Mouse (Mus musculus) spleen, postnatal 10 days (tissue): ENCODE results near the gene Sh3rf1.

Source experiments
- DNase-seq, 2 experiments: peaks; one replicate each; pipeline ENCODE4 v3.0.0; 2021 to 2022; ENCODE audit warnings: low spot score in 2 of 2

Sh3rf1 gene

DNA sequence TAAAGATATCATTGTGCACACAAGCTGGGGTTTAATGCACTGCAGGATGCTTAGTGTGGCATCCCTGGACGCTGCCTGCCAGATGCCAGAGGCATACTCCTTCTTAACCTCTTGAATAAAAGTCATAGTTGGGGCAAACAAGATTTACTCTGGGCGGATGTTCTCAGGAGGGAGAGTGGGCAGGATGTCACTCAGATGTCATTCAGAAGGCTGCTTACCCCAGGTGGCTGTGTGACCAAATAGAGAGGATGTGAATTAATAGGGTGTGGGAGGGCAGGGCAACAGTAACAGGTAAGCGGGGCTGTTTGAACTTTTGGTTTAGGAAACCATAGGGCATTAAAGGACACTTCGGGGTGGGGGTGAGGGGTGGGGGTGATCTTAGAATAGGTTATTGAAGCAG, 37.7 kb downstream of the Sh3rf1 start:
- DNase-seq, result no peak

GRCm38 (mm10) chr8:61263691-61264090, 40.0 kb downstream of the Sh3rf1 start:
- no peak for DNase-seq

GRCm38 (mm10) chr8:61264881-61265280, 41.2 kb downstream of the Sh3rf1 start:
- DNase-seq, result no peak

DNA sequence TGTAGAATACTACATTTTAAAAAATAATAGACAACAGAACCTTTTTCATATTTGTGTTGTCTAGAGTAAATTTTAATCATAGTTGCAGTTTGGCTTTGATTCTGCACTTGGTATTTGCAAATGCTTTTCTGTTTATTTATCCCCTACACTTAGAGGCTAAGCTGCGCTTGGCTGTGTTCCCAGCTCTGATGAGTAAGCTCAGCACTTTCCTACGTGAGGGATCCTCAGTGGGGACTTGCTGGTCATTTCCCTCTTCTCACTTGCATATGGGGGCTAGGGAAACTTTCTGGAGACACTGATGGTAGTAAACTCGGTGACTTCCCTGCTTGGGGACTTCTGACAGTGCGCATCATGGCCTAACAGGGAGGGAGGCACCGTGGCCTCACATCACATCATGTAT, 41.7 kb downstream of the Sh3rf1 start:
- DNase-seq, result no peak

GRCm38 (mm10) chr8:61267061-61267460, 43.4 kb downstream of the Sh3rf1 start:
- no peak for DNase-seq

DNA sequence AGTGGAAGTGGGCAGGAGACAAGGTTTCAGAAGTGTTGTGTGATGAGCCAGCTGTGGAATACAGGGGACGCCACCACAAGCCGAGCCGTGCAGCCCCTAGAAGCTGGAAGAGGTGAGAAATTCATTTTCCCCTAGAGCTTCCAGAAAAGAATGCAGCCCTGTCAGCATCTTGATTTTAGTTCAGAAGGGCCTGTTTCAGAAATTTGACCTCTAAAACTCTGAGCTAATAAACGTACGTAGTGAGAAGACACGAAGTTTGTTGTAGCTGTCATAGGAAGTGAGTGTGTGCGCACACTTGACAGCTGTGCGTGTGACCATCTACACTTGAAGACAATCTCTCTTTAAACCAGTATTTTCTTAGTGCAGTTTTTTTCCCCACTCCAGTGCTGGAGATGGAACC, 44.0 kb downstream of the Sh3rf1 start:
- no peak for DNase-seq

DNA sequence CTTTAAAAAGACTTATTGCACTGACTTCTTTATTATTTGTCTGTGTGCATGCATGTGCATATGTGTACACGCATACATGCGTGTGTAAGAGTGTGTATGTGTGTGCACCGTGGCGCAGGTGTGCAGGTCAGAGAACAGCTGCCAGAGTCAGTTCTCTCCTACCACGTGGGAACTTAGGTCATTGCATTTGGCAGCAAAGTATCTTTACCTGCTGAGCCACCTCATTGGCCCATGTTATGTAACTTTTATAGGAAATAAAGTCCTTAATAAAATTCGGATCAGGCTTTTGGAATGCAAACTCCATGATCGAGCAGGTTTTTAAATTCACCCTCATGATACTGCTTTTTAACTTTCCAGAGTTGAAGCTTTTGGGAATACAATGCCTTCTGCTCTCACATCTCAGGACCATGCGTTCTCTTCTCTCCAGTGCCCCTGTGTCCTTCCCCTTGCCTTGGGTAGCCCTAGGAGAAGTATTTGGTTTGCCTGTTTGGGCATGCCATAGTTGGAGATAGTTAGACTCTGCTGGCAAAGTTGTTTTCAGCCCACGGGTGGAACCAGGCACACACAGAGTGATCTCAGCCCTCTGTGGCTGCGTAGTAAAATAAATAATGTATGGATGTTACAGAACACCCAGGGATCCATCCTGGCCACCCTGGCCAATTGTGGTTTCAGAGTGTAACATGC, 44.7 kb downstream of the Sh3rf1 start:
- no peak for DNase-seq

DNA sequence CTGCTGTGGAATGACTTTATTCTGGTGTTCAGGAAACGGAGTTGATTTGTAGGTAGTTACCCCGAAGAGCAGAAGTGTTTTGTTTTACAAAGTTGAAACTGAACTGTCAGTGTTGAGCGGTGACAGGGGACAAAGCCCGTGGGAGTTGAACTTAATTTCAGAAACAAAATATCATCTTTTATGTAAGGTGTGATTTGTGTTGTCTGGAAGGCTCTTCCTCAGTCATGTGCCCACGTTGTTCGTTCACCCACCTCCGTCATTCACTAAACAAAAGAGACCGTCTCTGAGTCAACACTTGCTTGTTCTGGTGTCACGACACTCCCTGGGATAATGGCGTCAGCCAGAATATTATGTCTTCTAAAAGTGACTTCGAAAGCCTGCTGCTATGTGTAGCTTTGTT, 46.3 kb downstream of the Sh3rf1 start:
- DNase-seq, result no peak

DNA sequence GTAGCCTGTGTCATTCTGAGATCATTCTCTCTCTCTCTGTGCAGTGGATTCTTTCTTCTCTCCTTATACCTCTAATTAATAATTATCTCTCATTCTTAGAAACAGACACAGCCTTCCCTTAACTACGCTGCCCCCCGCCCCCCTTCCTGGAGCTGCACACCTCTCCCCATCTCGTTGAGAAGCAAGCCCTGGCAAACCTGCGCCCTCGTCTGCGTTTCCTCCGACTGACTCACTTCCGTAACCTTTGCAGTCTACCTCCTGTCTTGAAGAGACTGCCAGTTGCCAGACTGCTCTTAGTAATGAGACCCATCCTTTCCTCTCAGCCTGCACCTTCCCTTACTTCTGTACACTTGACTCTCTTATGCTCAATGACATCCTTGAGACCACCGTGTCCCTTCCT, 46.9 kb downstream of the Sh3rf1 start:
- DNase-seq, result no peak

DNA sequence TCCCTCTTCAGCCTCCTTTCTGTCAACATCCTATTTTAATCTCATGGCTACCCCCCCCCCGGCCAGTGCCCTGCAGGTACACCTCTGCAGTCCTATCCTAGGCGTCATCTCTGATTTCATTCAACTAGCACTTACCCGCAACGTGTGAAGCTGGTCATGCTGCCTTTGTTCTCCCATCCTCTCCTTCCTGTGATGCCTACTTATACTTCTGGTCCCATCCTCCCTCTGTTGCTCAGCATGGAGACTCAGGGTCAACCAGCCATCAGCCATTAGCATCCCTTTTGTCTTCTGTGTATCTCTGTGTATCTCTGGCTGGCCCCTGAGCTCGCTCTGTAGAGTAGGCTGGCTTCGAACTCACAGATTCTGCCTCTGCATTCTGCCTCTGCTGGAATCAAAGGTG, 47.3 kb downstream of the Sh3rf1 start:
- DNase-seq, result no peak

- no peak for DNase-seq
Measured at GRCm38 (mm10) chr8:61272838-61273237, 49.2 kb downstream of the Sh3rf1 start.

- no peak for DNase-seq
Measured at GRCm38 (mm10) chr8:61273307-61274221, 49.9 kb downstream of the Sh3rf1 start.

DNA sequence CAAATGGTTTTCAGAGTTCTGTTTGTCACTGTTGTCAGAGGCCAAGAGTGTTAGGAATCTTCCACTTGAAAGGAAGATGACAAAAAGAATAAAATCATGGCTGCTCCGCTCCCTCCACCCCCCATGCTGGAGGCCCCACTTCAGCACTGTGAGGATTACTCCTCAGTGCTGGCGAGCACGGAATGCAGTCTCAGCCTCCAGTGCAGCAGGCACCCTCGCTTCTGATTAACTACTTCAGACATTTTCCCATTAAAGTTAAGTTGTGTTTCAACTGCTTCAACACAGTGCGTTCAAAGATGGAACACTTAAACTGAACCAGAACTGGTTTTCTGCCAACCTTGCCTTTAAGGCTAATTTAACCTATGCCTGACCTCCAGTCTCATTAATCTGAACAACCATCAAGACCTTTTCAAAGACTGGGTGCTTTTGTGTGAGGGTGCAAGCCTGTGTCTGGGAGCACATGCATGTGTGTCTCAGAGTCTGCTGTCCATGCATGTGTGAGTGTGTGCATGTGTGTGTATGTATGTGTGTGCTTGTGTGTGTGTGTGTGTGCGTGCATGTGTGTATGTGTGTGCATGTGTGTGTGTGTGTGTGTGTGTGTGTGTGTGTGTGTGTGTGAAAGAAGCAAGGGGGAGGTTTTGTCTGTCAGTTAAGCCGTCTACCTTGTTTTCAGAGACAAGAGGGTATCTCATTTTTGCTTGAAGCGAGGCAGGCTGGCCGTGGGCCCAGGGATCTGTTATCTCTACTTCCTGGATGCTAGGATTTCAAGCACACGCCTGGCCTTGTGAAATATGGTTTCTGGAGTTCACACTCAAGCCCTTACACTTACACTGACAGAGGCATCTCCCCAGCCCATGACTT, 51.2 kb downstream of the Sh3rf1 start:
- no peak for DNase-seq

- DNase-seq, result no peak
Measured at GRCm38 (mm10) chr8:61275463-61276356, 52.0 kb downstream of the Sh3rf1 start.

- no peak for DNase-seq
Measured at GRCm38 (mm10) chr8:61276397-61276796, 52.7 kb downstream of the Sh3rf1 start.

- no peak for DNase-seq
Measured at GRCm38 (mm10) chr8:61279030-61279429, 55.4 kb downstream of the Sh3rf1 start.

GRCm38 (mm10) chr8:61282303-61283168, 58.9 kb downstream of the Sh3rf1 start:
- no peak for DNase-seq

DNA sequence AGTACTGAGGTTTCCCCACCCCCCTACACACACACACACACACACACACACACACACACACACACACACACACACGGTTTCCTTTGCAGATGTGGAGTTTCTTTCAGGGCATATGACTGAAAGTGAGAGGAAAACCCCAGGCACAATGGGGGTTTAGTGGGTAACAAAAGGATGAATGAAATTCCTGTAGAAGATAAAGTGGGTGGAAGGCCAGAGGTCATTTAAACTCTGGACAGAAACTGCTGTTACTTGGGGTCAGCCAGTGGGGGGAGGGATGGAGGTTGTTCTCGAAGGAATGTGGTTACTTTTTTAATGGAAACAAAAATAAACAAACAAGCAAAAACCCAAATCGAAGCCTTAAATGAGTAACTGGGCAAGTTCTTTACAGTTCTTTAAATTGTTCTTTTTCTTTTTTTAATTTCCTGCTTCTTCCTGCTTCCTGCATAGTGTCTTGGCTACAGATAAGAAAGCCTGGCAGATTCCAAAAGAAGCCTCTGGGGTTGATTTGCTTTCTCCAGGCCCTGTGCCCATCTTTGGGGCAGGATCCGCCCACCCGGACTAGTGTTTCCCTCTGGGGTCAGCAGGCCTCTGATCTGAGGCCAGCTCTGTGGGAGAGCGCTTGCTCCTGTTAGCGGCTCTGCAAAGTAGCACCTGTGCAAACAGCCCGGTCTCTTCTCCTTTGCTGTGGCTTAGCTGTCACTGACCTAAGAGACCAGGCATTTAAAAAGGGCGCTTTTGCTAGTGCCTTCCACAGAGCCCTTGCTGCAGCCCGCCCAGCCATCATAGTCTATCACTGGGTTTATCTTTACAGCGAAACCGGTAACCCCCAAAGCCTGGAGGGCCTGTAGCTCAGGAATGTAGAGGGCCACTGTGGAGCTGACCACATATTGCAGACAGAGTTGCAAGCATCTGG, 59.8 kb downstream of the Sh3rf1 start:
- no peak for DNase-seq

DNA sequence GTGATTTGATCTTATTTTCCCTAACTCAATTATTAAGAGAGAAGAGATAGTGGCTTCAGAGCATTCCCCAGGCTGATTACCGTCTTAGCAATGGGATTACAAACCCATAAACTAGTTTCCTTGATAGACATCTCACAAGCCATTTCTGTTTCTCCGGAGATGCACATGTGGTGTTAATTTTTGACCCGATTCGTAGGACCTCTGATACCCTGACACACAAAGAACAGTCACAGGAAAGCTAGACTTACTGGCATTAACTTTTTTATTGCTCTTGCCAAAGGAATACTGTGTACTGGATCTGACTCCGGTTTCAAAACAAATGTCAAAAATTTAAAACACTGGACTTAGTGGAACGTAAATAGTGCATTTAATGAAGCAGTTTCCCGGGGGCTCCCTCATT, 62.2 kb downstream of the Sh3rf1 start:
- DNase-seq, result no peak
